Mouse (Mus musculus) heart, adult 10 weeks (tissue): ENCODE measurements around the gene Gpr75. TPM values are rescaled to one million over a fixed set of nuclear protein-coding genes. Genes with fewer than 3 reads are reported as not detected.

Experiments
- polyA plus RNA-seq: library from polyadenylated mRNA; stranded (reverse); fragments of 350-450 nt; fragmentation: Illumina TruSeq; extraction: RNeasy Lipid Tissue Mini Kit (QIAGEN cat#74804); gene quantifications from one replicate; pipeline ENCODE4 v1.2.3, GENCODE M21; 2014; ENCODE audit warnings: low read depth, low replicate concordance

The Gpr75 gene
- 0.18 TPM for polyA plus RNA-seq

GRCm38 (mm10) chr11:30885171-30885871, at the start of gene Gpr75, which contains the start of gene Asb3:
TSS of gene Gpr75 (plus strand) at chr11:30885358.
TSS of gene Asb3 (plus strand) at chr11:30885416.

Other genes starting within 250 kb of the Gpr75 start
- gene Acyp2, start 235.8 kb upstream of the Gpr75 start, polyA plus RNA-seq = 187 TPM
- 138 TPM for gene Psme4, start 113.6 kb upstream of the Gpr75 start, polyA plus RNA-seq
- gene Asb3, start 58 bp downstream of the Gpr75 start, polyA plus RNA-seq = 10.1 TPM
- gene Erlec1, start 69.0 kb downstream of the Gpr75 start, polyA plus RNA-seq = 49.1 TPM
- 23.3 TPM for gene Chac2, start 101.0 kb downstream of the Gpr75 start, polyA plus RNA-seq